Mouse (Mus musculus) liver, adult 2 months (tissue): ENCODE results near the gene Fgr.

ENCODE experiments used
- CTCF ChIP-seq: fragments of 200-500 bp; IDR thresholded peaks from 2 replicates; pipeline ENCODE4 v1.5.1; 2011; ENCODE audit warnings: low read depth, low read length, control low read depth
- POLR2A ChIP-seq: fragments of 200-500 bp; IDR thresholded peaks from 2 replicates; pipeline ENCODE4 v1.6.1; 2011; ENCODE audit warnings: low read length, control low read depth; ENCODE audit not compliant: insufficient read depth; ENCODE audit errors: extremely low read depth

DNA sequence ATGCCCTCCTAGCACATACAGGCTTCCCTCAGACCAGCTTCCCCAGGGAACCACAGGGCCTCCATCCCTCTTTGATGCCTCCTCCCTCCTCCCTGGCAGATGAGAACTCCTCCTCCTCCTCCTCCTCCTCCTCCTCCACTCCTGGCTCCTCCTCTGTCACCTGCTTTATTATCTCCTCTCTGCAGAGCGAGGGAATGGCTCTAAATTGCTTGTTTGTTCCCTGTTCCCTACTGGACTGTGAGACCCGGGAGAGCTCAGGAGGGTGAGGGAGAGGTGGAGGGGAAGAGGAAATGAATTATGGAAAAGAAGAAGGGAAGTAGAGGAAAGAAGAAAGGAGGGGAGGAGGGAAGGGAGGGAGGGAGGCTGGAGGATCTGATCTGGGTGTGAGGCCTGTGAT lies 18.5 kb upstream of the Fgr start:
- TF ChIP-seq CTCF: no peak
- no peak for TF ChIP-seq POLR2A
